Mouse (Mus musculus) MEL (cell line): ENCODE results near the gene Gm17402. TPM values are rescaled to one million over a fixed set of nuclear protein-coding genes. Genes with fewer than 3 reads are reported as not detected.

ENCODE experiments used
- DNase-seq: peaks from one replicate; pipeline ENCODE4 v3.0.0; 2011; ENCODE audit warnings: low read depth, low spot score
- H3K27ac ChIP-seq: 2 replicates; pipeline ENCODE4 v1.5.1; 2012; ENCODE audit warnings: low read depth, mild to moderate bottlenecking, control low read depth, low read length, moderate library complexity; ENCODE audit not compliant: control insufficient read depth
- H3K27me3 ChIP-seq, 2 experiments: fragments of 150-350 bp in 1 of 2; sonication (generic) in 1 of 2; 2 replicates each; pipeline ENCODE4 v1.6.1; 2012; ENCODE audit warnings: low read length in 2 of 2, mild to moderate bottlenecking in 2 of 2, improper control_type of control experiment in 1 of 2, moderate library complexity in 1 of 2; ENCODE audit not compliant: insufficient read depth in 2 of 2, control insufficient read depth in 1 of 2
- H3K36me3 ChIP-seq, 2 experiments: 2 replicates each; pipeline ENCODE4 v1.6.1; 2012 to 2014; ENCODE audit warnings: low read length in 2 of 2, improper control_type of control experiment in 1 of 2, inconsistent platforms in 1 of 2, mild to moderate bottlenecking in 1 of 2; ENCODE audit not compliant: insufficient read depth in 2 of 2, control insufficient read depth in 1 of 2
- H3K4me1 ChIP-seq, 2 experiments: fragments of 150-350 bp in 1 of 2; sonication (generic) in 1 of 2; 2 replicates each; pipeline ENCODE4 v1.6.1; 2012; ENCODE audit warnings: low read length in 2 of 2, improper control_type of control experiment in 1 of 2, mild to moderate bottlenecking in 1 of 2; ENCODE audit not compliant: insufficient read depth in 2 of 2, control insufficient read depth in 1 of 2
- H3K4me3 ChIP-seq, 2 experiments: fragments of 150-350 bp in 1 of 2; sonication (generic) in 1 of 2; 2 replicates each; pipeline ENCODE4 v1.5.1; 2012; ENCODE audit warnings: low read depth in 2 of 2, low read length in 2 of 2, mild to moderate bottlenecking in 2 of 2, moderate library complexity in 2 of 2, control low read depth in 1 of 2, improper control_type of control experiment in 1 of 2; ENCODE audit not compliant: control insufficient read depth in 1 of 2, insufficient read depth in 1 of 2
- H3K79me2 ChIP-seq: 2 replicates; pipeline ENCODE4 v1.6.1; 2012; ENCODE audit warnings: mild to moderate bottlenecking, low read length, moderate library complexity; ENCODE audit not compliant: control insufficient read depth, poor library complexity, insufficient read depth
- H3K9ac ChIP-seq: 2 replicates; pipeline ENCODE4 v1.6.1; 2012; ENCODE audit warnings: low read depth, mild to moderate bottlenecking, control low read depth, low read length, moderate library complexity; ENCODE audit not compliant: control insufficient read depth, poor library complexity, severe bottlenecking
- H3K9me3 ChIP-seq: fragments of 150-350 bp; sonication (generic); replicated peaks from 2 replicates; pipeline ENCODE4 v1.6.1; 2012; ENCODE audit warnings: mild to moderate bottlenecking, low read length, improper control_type of control experiment, moderate library complexity; ENCODE audit not compliant: insufficient read depth
- BHLHE40 ChIP-seq: IDR thresholded peaks from 2 replicates; pipeline ENCODE4 v1.6.1; 2012; ENCODE audit warnings: low read depth, mild to moderate bottlenecking, inconsistent platforms, low read length, improper control_type of control experiment, borderline replicate concordance
- CHD1 ChIP-seq: IDR thresholded peaks from 2 replicates; pipeline ENCODE4 v1.6.1; 2012; ENCODE audit warnings: low read depth, mild to moderate bottlenecking, inconsistent platforms, low read length, improper control_type of control experiment
- CHD2 ChIP-seq: IDR thresholded peaks from 2 replicates; pipeline ENCODE4 v1.6.1; 2011; ENCODE audit warnings: low read length, improper control_type of control experiment
- CTCF ChIP-seq, 3 experiments: IDR thresholded peaks in 2 of 3; conservative IDR thresholded peaks in 1 of 3; 2 replicates each; pipeline ENCODE4 v1.5.1; 2011 to 2012; ENCODE audit warnings: low read length in 3 of 3, low read depth in 2 of 3, mild to moderate bottlenecking in 2 of 3, improper control_type of control experiment in 1 of 3, inconsistent platforms in 1 of 3, mixed read lengths in 1 of 3, moderate library complexity in 1 of 3; ENCODE audit not compliant: control insufficient read depth in 1 of 3, insufficient read depth in 1 of 3, poor library complexity in 1 of 3, severe bottlenecking in 1 of 3
- E2F4 ChIP-seq: IDR thresholded peaks from 2 replicates; pipeline ENCODE4 v1.6.1; 2011; ENCODE audit warnings: low read depth, low read length, improper control_type of control experiment, borderline replicate concordance
- ETS1 ChIP-seq: IDR thresholded peaks from 2 replicates; pipeline ENCODE4 v1.6.1; 2012; ENCODE audit warnings: low read depth, mild to moderate bottlenecking, inconsistent platforms, low read length, improper control_type of control experiment, moderate library complexity
- GABPA ChIP-seq: IDR thresholded peaks from 2 replicates; pipeline ENCODE4 v1.6.1; 2012; ENCODE audit warnings: low read depth, mild to moderate bottlenecking, inconsistent platforms, low read length, improper control_type of control experiment, moderate library complexity
- KAT2A ChIP-seq: conservative IDR thresholded peaks from 2 replicates; pipeline ENCODE4 v1.6.1; 2012; ENCODE audit warnings: low read depth, low read length, improper control_type of control experiment, inconsistent platforms
- MAFK ChIP-seq: IDR thresholded peaks from 2 replicates; pipeline ENCODE4 v1.6.1; 2011; ENCODE audit warnings: low read depth, mild to moderate bottlenecking, low read length, improper control_type of control experiment, borderline replicate concordance
- MAX ChIP-seq: IDR thresholded peaks from 2 replicates; pipeline ENCODE4 v1.6.1; 2011; ENCODE audit warnings: low read length, improper control_type of control experiment
- MAZ ChIP-seq: IDR thresholded peaks from 2 replicates; pipeline ENCODE4 v1.6.1; 2012; ENCODE audit warnings: low read depth, mild to moderate bottlenecking, inconsistent platforms, low read length, improper control_type of control experiment
- MEF2A ChIP-seq: IDR thresholded peaks from 2 replicates; pipeline ENCODE4 v1.6.1; 2014; ENCODE audit warnings: low read depth, mild to moderate bottlenecking, inconsistent platforms, low read length, improper control_type of control experiment; ENCODE audit not compliant: poor library complexity, insufficient replicate concordance, severe bottlenecking; ENCODE audit errors: extremely low read depth
- MYB ChIP-seq: IDR thresholded peaks from 2 replicates; pipeline ENCODE4 v1.6.1; 2011; ENCODE audit warnings: mild to moderate bottlenecking, low read depth, low read length, improper control_type of control experiment
- NRF1 ChIP-seq: IDR thresholded peaks from 2 replicates; pipeline ENCODE4 v1.6.1; 2014; ENCODE audit warnings: low read depth, mild to moderate bottlenecking, inconsistent platforms, low read length, improper control_type of control experiment, moderate library complexity; ENCODE audit not compliant: poor library complexity, insufficient read depth, severe bottlenecking
- POLR2A ChIP-seq, 2 experiments: IDR thresholded peaks; 2 replicates each; pipeline ENCODE4 v1.6.1; 2011 to 2012; ENCODE audit warnings: low read length in 2 of 2, mild to moderate bottlenecking in 2 of 2, control low read depth in 1 of 2, improper control_type of control experiment in 1 of 2, low read depth in 1 of 2, moderate library complexity in 1 of 2; ENCODE audit not compliant: control insufficient read depth in 1 of 2, insufficient read depth in 1 of 2, poor library complexity in 1 of 2
- POLR2AphosphoS2 ChIP-seq: IDR thresholded peaks from 2 replicates; pipeline ENCODE4 v1.6.1; 2011; ENCODE audit warnings: low read length, improper control_type of control experiment
- POLR2AphosphoS5 ChIP-seq: IDR thresholded peaks from 2 replicates; pipeline ENCODE4 v1.6.1; 2012; ENCODE audit warnings: low read depth, borderline replicate concordance, mild to moderate bottlenecking, inconsistent platforms, low read length, moderate library complexity, mixed read lengths
- RCOR1 ChIP-seq: IDR thresholded peaks from 2 replicates; pipeline ENCODE4 v1.6.1; 2012; ENCODE audit warnings: low read depth, mild to moderate bottlenecking, inconsistent platforms, low read length, improper control_type of control experiment
- SIN3A ChIP-seq: IDR thresholded peaks from 2 replicates; pipeline ENCODE4 v1.6.1; 2012; ENCODE audit warnings: low read length, improper control_type of control experiment, inconsistent platforms
- TCF12 ChIP-seq: IDR thresholded peaks from 2 replicates; pipeline ENCODE4 v1.6.1; 2014; ENCODE audit warnings: low read depth, mild to moderate bottlenecking, inconsistent platforms, low read length, improper control_type of control experiment, moderate library complexity
- ZKSCAN1 ChIP-seq: IDR thresholded peaks from 2 replicates; pipeline ENCODE4 v1.6.1; 2012; ENCODE audit warnings: low read depth, mild to moderate bottlenecking, inconsistent platforms, low read length, improper control_type of control experiment, moderate library complexity
- ZNF384 ChIP-seq: IDR thresholded peaks from 2 replicates; pipeline ENCODE4 v1.6.1; 2012; ENCODE audit warnings: low read depth, mild to moderate bottlenecking, inconsistent platforms, low read length, improper control_type of control experiment
- polyA plus RNA-seq, 2 experiments: library from polyadenylated mRNA; stranded (reverse) in 1 of 2; unstranded in 1 of 2; fragments of >175 nt in 1 of 2; fragments of >200 nt in 1 of 2; gene quantifications; 2 replicates each; pipeline versions ENCODE4 v1.2.1 to v1.2.4; 2012; ENCODE audit warnings: low replicate concordance in 2 of 2, low read depth in 1 of 2; ENCODE audit not compliant: insufficient read length in 2 of 2, insufficient read depth in 1 of 2, missing spikeins in 1 of 2
- total RNA-seq: library from RNA; depleted of rRNA; stranded (reverse); fragments of 300-350 nt; gene quantifications from 2 replicates; pipeline ENCODE4 v1.2.3, GENCODE M21; 2012

The Gm17402 gene
- total and polyA plus RNA-seq, 3 experiments, result not detected

DNA sequence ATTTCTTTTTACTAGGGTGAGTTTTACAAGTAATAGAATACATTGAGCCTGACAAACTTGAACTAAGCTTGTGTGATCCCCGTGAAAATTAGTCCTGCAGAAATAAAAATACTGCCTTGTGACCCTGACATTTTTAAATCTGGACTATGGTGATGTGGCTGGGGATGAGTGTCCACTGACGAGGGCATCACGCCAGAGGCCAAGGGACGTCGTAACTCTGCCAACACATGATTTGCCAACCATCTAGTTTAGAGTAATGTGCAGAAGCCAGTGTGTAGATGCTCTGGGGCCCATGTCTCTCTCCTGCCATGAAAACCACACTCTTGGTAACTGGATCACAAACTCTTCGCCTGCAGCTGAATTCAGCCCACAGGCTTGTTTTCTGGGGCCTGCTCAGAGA is 7.5 kb downstream of the Gm17402 start:
- Histone ChIP-seq H3K79me2 (no peaks in the 10 kb centered on the region), H3K27me3 (peaks cover 0 to 4% of the 10 kb centered on the region in 2 experiments), H3K4me3 (no peak overlapping the region), H3K36me3 (no peaks in the 10 kb centered on the region), H3K4me1 (no peaks in the 10 kb centered on the region), H3K9me3 (no peaks in the 10 kb centered on the region), H3K27ac (no peak overlapping the region), H3K9ac (no peak overlapping the region)
- TF ChIP-seq MAX (no peak), SIN3A (no peak), POLR2A (IDR thresholded peaks at IDR 0.05; ENCODE audit: control insufficient read depth in 1 of 2, insufficient read depth in 1 of 2, low read depth in 1 of 2, low read length in 2 of 2, poor library complexity in 1 of 2) (no peak), MEF2A (no peak), E2F4 (no peak), ZKSCAN1 (no peak), MYB (no peak), MAFK (no peak), BHLHE40 (no peak), MAZ (no peak), CHD1 (no peak), KAT2A (no peak), NRF1 (no peak), POLR2AphosphoS5 (no peak), TCF12 (no peak), POLR2AphosphoS2 (no peak)
- DNase-seq, result no peak

DNA sequence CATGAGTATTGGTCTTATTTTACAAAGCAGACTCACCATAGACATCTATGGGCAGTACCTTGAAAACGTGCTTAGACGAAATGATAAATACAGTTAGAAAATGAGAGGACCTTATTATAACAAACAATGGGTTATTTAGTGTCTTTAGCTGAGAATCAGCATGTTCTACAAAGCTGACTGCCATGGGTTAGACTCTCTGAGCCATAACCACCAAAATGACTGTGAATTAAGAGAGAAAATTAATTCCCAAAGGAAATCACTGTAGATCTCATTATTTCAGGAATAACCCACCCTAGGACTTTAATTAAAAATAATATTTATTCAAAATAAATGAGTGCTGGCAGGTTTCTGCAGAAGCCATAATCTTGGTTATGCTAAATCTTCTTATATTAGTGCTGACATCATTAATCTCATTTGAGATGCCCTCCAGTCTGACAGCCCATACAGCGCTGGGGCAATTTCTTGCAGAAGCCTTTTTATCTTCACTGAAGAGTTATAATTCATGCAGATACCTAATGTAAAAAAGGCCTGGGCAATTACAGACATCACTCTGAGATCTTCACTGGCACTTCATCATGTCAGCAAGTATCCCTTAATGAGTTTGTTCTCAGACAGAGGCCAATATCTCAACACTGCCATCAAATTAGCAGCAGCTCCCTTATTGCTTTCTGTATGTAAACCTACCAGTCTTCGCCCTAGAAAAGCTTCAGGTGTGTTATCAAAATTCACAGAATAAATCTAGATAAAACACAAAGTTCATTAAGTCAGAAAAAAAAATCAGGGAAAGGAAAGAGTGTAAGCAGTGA is 8.7 kb downstream of the Gm17402 start:
- Histone ChIP-seq H3K9me3 (no peaks in the 10 kb centered on the region), H3K4me3 (no peak overlapping the region), H3K27me3 (peaks cover 0 to 4% of the 10 kb centered on the region in 2 experiments; a peak in 3 of 4 replicates), H3K4me1 (no peaks in the 10 kb centered on the region), H3K27ac (no peak overlapping the region), H3K36me3 (no peaks in the 10 kb centered on the region), H3K79me2 (no peaks in the 10 kb centered on the region), H3K9ac (no peak overlapping the region)
- DNase-seq, result no peak
- TF ChIP-seq ZNF384, result no peak
- TF ChIP-seq MEF2A, result no peak
- no peak for TF ChIP-seq CHD2
- TF ChIP-seq ZKSCAN1, result no peak
- no peak for TF ChIP-seq CTCF (IDR thresholded peaks at IDR 0.05 in 2 of 3, conservative IDR thresholded peaks at IDR 0.05 in 1 of 3; ENCODE audit: control insufficient read depth in 1 of 3, insufficient read depth in 1 of 3, low read depth in 2 of 3, low read length in 3 of 3, poor library complexity in 1 of 3, severe bottlenecking in 1 of 3)
- no peak for TF ChIP-seq GABPA
- TF ChIP-seq POLR2AphosphoS2, result no peak
- TF ChIP-seq RCOR1, result no peak
- no peak for TF ChIP-seq POLR2AphosphoS5
- TF ChIP-seq BHLHE40, result no peak
- no peak for TF ChIP-seq ETS1
